Mouse (Mus musculus) ES-Bruce4 (cell line): ENCODE results near the gene Pbx1. TPM values are rescaled to one million over a fixed set of nuclear protein-coding genes. Genes with fewer than 3 reads are reported as not detected.

Experiments
- H3K27ac ChIP-seq: 2 replicates; pipeline ENCODE4 v1.5.1; 2012; ENCODE audit warnings: low read length, inconsistent platforms; ENCODE audit not compliant: insufficient read depth
- H3K27me3 ChIP-seq: 2 replicates; pipeline ENCODE4 v1.6.1; 2012; ENCODE audit warnings: mild to moderate bottlenecking, low read length, inconsistent platforms; ENCODE audit not compliant: control insufficient read depth, poor library complexity, insufficient read depth, severe bottlenecking
- H3K36me3 ChIP-seq: 2 replicates; pipeline ENCODE4 v1.6.1; 2012; ENCODE audit warnings: inconsistent platforms, mild to moderate bottlenecking, low read length, moderate library complexity; ENCODE audit not compliant: control insufficient read depth, poor library complexity, insufficient read depth, severe bottlenecking
- H3K4me1 ChIP-seq: one replicate; pipeline ENCODE4 v1.8.1; 2011; ENCODE audit warnings: low read length; ENCODE audit not compliant: control insufficient read depth, insufficient read depth
- H3K4me3 ChIP-seq: 2 replicates; pipeline ENCODE4 v1.5.1; 2011; ENCODE audit warnings: low read depth, mild to moderate bottlenecking, low read length
- H3K9ac ChIP-seq: 2 replicates; pipeline ENCODE4 v1.6.1; 2012; ENCODE audit warnings: low read depth, mild to moderate bottlenecking, inconsistent platforms; ENCODE audit not compliant: poor library complexity, severe bottlenecking
- H3K9me3 ChIP-seq: replicated peaks from 2 replicates; pipeline ENCODE4 v1.6.1; 2012; ENCODE audit warnings: mild to moderate bottlenecking, low read length, inconsistent platforms; ENCODE audit not compliant: control insufficient read depth, poor library complexity, insufficient read depth, severe bottlenecking
- CTCF ChIP-seq: IDR thresholded peaks from one replicate; pipeline ENCODE4 v1.8.1; 2011; ENCODE audit warnings: low read depth, low read length
- EP300 ChIP-seq: IDR thresholded peaks from 2 replicates; pipeline ENCODE4 v1.6.1; 2011; ENCODE audit warnings: low read depth, low read length; ENCODE audit not compliant: insufficient read depth
- POLR2A ChIP-seq: IDR thresholded peaks from one replicate; pipeline ENCODE4 v1.8.1; 2011; ENCODE audit warnings: low read length; ENCODE audit not compliant: insufficient read depth
- polyA plus RNA-seq: library from polyadenylated mRNA; stranded (reverse); fragments of >200 nt; gene quantifications from 2 replicates; pipeline ENCODE4 v1.2.4, GENCODE M21; 2011; ENCODE audit warnings: low read depth; ENCODE audit not compliant: missing spikeins, insufficient read depth, insufficient read length

Gene Pbx1
- polyA plus RNA-seq, 1 experiment, result 28.0 TPM

DNA sequence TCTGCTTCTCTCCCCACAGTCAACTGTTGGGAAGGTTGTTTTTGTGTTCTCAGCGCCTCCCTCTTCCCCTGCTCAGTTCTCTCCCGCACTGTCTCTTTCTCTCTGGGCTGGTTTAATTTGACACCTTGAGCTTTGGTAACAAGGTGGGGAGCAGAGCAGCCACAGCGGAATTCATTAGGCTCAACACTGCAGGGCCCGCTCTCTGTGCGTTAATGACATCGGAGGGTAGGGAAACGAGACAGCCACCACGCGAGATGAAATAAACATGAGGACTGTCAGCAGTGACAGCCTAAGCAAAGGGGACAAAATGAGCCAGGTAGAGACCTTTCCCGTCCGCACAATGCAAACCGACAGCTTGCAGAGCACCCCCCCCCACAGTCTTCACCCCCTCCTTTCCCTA is 90.2 kb downstream of the Pbx1 start:
- Histone ChIP-seq H3K4me3 (no peak overlapping the region), H3K27ac (no peak overlapping the region), H3K27me3 (no peaks in the 10 kb centered on the region), H3K9me3 (no peaks in the 10 kb centered on the region), H3K9ac (no peak overlapping the region), H3K36me3 (no peaks in the 10 kb centered on the region), H3K4me1 (no peaks in the 10 kb centered on the region)
- TF ChIP-seq POLR2A (no peak), EP300 (no peak), CTCF (no peak)

DNA sequence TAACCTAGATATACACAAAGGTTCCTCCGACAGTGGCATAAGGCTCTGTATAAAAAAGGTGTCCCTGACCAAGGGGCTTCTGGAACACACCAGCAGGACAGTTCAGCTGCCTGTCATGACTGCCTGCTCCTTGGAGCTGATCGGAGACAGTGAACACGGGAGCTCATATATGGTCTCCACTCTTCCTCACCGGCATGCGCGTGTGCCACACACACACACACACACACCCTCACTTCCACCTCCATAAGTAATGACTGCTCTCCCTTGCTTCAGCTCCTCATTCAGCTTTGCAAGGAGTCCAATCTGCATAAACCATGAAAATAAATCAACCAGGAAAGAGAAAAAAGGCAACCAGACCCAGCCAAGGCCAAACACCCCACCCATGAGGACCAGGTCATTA is 90.7 kb downstream of the Pbx1 start:
- no peaks in the 10 kb centered on the region for H3K36me3 ChIP-seq
- H3K4me3 ChIP-seq, result no peak overlapping the region
- no peak for TF ChIP-seq CTCF
- no peaks in the 10 kb centered on the region for H3K4me1 ChIP-seq
- no peaks in the 10 kb centered on the region for H3K9me3 ChIP-seq
- no peak overlapping the region for H3K27ac ChIP-seq
- H3K27me3 ChIP-seq, result no peaks in the 10 kb centered on the region
- no peak overlapping the region for H3K9ac ChIP-seq

DNA sequence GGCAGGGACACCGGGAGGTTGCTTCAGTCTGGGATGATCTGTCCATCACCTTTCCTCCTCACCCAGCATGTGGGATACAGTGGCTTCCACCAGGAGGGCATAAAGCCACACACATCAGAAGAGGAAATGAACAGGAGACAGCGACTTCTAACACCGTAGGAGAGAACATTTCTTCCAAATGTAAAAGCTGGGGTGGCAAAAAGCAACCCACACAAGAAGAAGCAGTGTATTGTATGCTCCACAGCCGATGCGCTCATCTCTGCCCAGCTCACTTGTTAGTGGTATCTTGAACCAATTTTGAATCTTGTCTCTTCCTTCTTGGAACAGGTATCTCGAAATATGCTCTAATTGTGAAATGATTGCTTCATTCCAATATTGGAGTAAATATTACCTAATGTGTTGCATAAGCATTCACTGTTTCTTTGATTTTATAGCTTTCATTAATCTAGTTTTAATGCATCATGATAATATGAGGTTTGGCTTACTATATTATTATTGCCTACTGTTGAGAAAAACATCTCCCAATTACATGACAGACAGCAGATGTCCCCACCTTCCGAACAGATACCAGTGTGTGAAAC is 95.7 kb downstream of the Pbx1 start:
- Histone ChIP-seq H3K9ac (no peak overlapping the region), H3K27ac (no peak overlapping the region), H3K27me3 (no peaks in the 10 kb centered on the region; the same call in 1 of the 2 replicates), H3K36me3 (no peaks in the 10 kb centered on the region), H3K4me1 (no peaks in the 10 kb centered on the region), H3K4me3 (no peak overlapping the region), H3K9me3 (no peaks in the 10 kb centered on the region)
- TF ChIP-seq EP300 (no peak), CTCF (no peak), POLR2A (no peak)

- no peaks in the 10 kb centered on the region for H3K36me3 ChIP-seq
- H3K4me1 ChIP-seq, result no peaks in the 10 kb centered on the region
- H3K27ac ChIP-seq, result no peak overlapping the region
- no peaks in the 10 kb centered on the region for H3K9me3 ChIP-seq
- H3K27me3 ChIP-seq, result no peaks in the 10 kb centered on the region; the same call in 1 of the 2 replicates
- no peak overlapping the region for H3K4me3 ChIP-seq
- TF ChIP-seq EP300 (no peak), POLR2A (no peak), CTCF (no peak)
- H3K9ac ChIP-seq, result no peak overlapping the region
Observed at GRCm38 (mm10) chr1:168334831-168335574, 97.1 kb downstream of the Pbx1 start.

DNA sequence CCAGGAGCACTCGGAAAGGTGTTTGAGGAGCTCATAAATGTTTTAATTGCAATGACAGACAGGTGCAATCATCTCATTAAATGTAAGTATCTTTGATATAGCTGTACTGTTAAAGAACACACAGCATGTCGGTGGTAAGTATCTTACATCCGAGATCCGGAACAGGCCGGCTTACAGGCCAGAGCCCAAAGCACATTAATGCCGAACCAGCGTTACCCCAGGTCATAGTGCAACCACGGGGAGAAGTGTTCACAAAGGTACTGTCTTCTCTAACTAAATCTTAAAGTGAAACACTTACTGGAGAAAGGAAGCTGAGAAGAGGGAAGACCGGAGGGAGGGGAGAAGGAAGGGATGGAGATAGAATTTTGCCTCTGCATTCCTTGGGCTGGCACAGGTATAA is 100.0 kb downstream of the Pbx1 start:
- no peak overlapping the region for H3K4me3 ChIP-seq
- no peaks in the 10 kb centered on the region for H3K36me3 ChIP-seq
- no peak overlapping the region for H3K9ac ChIP-seq
- H3K9me3 ChIP-seq, result no peaks in the 10 kb centered on the region
- H3K27me3 ChIP-seq, result no peaks in the 10 kb centered on the region; the same call in 1 of the 2 replicates
- TF ChIP-seq EP300, result no peak
- no peak for TF ChIP-seq POLR2A
- no peak for TF ChIP-seq CTCF
- H3K4me1 ChIP-seq, result no peaks in the 10 kb centered on the region
- H3K27ac ChIP-seq, result no peak overlapping the region

DNA sequence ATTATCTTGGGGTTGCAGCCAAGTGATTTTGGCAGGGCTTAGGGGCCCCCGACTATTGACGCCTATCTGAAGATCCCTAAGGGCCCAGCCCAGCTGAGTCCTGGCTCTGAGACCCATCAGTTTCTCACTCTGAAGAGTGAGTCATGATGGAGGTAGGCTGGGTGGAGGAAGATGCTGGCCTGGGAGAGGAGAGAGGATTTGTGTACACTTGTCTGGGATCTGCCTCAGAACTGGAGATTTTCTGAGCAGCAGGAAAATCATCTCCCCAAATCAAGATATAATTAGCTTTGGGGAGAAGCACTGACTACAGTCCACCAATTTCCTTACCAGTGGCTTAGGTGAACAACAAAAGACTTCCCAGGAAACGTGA is 103.8 kb downstream of the Pbx1 start:
- Histone ChIP-seq H3K4me1 (no peaks in the 10 kb centered on the region), H3K27ac (no peak overlapping the region), H3K9me3 (no peaks in the 10 kb centered on the region)

More for the DNA sequence above, 103.8 kb downstream of the Pbx1 start:
- Histone ChIP-seq H3K9ac (no peak overlapping the region), H3K4me3 (no peak overlapping the region), H3K36me3 (no peaks in the 10 kb centered on the region), H3K27me3 (no peaks in the 10 kb centered on the region)
- TF ChIP-seq EP300 (no peak), CTCF (no peak), POLR2A (no peak)
